Mouse (Mus musculus): Measurements from ENCODE around the gene Atxn7l3.

The Atxn7l3 gene

GRCm38 (mm10) chr11:102296491-102297472 is at the start of gene Atxn7l3:
Gene Atxn7l3, minus strand, starts transcription at chr11:102296631.
- peak; percentile 99 for DNase-seq (ENCODE audit: low spot score)

- no peak for DNase-seq (ENCODE audit: low spot score)
Measured at GRCm38 (mm10) chr11:102344458-102344857, 48.0 kb upstream of the Atxn7l3 start.

- no peak for DNase-seq (ENCODE audit: low spot score)
Measured at GRCm38 (mm10) chr11:102342742-102343141, 46.3 kb upstream of the Atxn7l3 start.

GRCm38 (mm10) chr11:102341101-102341500 is 44.7 kb upstream of the Atxn7l3 start:
- DNase-seq (ENCODE audit: low spot score): no peak

GRCm38 (mm10) chr11:102339624-102340023 is 43.2 kb upstream of the Atxn7l3 start:
- no peak for DNase-seq (ENCODE audit: low spot score)

GRCm38 (mm10) chr11:102339195-102339594 is 42.8 kb upstream of the Atxn7l3 start:
- peak; percentile 86 for DNase-seq (ENCODE audit: low spot score)

- DNase-seq (ENCODE audit: low spot score): peak; percentile 94
Measured at GRCm38 (mm10) chr11:102338561-102338960, 42.1 kb upstream of the Atxn7l3 start.

GRCm38 (mm10) chr11:102337921-102338320 is 41.5 kb upstream of the Atxn7l3 start:
- DNase-seq (ENCODE audit: low spot score): no peak

- no peak for DNase-seq (ENCODE audit: low spot score)
Measured at GRCm38 (mm10) chr11:102336191-102336590, 39.8 kb upstream of the Atxn7l3 start.

- peak; percentile 31 for DNase-seq (ENCODE audit: low spot score)
Measured at GRCm38 (mm10) chr11:102334973-102335700, 38.7 kb upstream of the Atxn7l3 start.

GRCm38 (mm10) chr11:102334010-102334409 is 37.6 kb upstream of the Atxn7l3 start:
- no peak for DNase-seq (ENCODE audit: low spot score)

- no peak for DNase-seq (ENCODE audit: low spot score)
Measured at GRCm38 (mm10) chr11:102333061-102333460, 36.6 kb upstream of the Atxn7l3 start.

- no peak for DNase-seq (ENCODE audit: low spot score)
Measured at GRCm38 (mm10) chr11:102331806-102332205, 35.4 kb upstream of the Atxn7l3 start.

GRCm38 (mm10) chr11:102330039-102330438 is 33.6 kb upstream of the Atxn7l3 start:
- DNase-seq (ENCODE audit: low spot score): no peak

- no peak for DNase-seq (ENCODE audit: low spot score)
Measured at GRCm38 (mm10) chr11:102329518-102329917, 33.1 kb upstream of the Atxn7l3 start.

GRCm38 (mm10) chr11:102327839-102328238 is 31.4 kb upstream of the Atxn7l3 start:
- no peak for DNase-seq (ENCODE audit: low spot score)

GRCm38 (mm10) chr11:102327250-102327649 is 30.8 kb upstream of the Atxn7l3 start:
- no peak for DNase-seq (ENCODE audit: low spot score)

GRCm38 (mm10) chr11:102323516-102323915 is 27.1 kb upstream of the Atxn7l3 start:
- DNase-seq (ENCODE audit: low spot score): peak; percentile 44

- no peak for DNase-seq (ENCODE audit: low spot score)
Measured at GRCm38 (mm10) chr11:102321931-102322330, 25.5 kb upstream of the Atxn7l3 start.

GRCm38 (mm10) chr11:102320686-102321005 is 24.2 kb upstream of the Atxn7l3 start:
- peak; percentile 65 for DNase-seq (ENCODE audit: low spot score)

GRCm38 (mm10) chr11:102319941-102320685 is 23.7 kb upstream of the Atxn7l3 start:
- peak; percentile 91 for DNase-seq (ENCODE audit: low spot score)

- peak; percentile 79 for DNase-seq (ENCODE audit: low spot score)
Measured at GRCm38 (mm10) chr11:102319410-102319792, 23.0 kb upstream of the Atxn7l3 start, which contains the start of gene Ubtf. Gene Ubtf, minus strand, starts transcription at chr11:102319742.

All from lung, postnatal 25 days (tissue).